ENCODE assay signal across 13 mouse cellular contexts in the genomic region with DNA sequence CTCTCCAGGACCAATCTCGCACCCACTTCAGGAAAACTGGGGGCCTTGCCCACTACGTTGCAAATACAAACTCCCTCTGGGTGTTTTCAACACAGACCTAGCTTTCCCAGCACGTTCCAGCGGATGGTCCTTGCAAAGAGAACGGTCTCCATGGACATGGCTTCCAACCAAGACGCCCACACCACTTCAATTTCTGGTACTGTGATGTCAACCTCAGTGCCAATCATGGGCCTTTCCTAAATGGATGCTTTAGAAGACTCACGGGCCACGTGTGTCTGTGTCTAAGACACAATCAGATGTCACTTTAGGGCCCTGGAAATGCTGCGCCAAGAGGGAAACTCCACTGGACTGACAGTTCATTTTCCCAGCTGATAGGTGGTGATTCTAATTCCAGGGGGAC.
"Had no signal": no experiment of that assay in that cellular context is flagged by ENCODE, and none has a peak within 500 bp of the region (broad histone marks: within the 10 kb centered on the region; RNA-seq: fewer than 3 reads in every experiment).

No protein-coding gene starts in this region.

- DNase-seq: lung, adult 18-20 months; lung, embryonic 14.5 days; lung, postnatal 10 days; lung, postnatal 4 days; midbrain, embryonic 14.5 days; retina, postnatal 1 day; right cerebral cortex, adult 18-20 months; right cerebral cortex, postnatal 25 days; right cerebral cortex, postnatal 4 days; spleen, adult 18-20 months; thymus, adult 18-20 months; thymus, postnatal 14 days; thymus, postnatal 36 days had no signal
